Mouse (Mus musculus): ENCODE measurements around the gene Aff4.

Aff4 gene

GRCm38 (mm10) chr11:53428716-53429057 lies 78.1 kb downstream of the Aff4 start:
- no peak for DNase-seq (ENCODE audit: low read depth, low spot score)

GRCm38 (mm10) chr11:53429182-53429581 lies 78.5 kb downstream of the Aff4 start:
- DNase-seq (ENCODE audit: low read depth, low spot score), result peak; percentile 42

- no peak for DNase-seq (ENCODE audit: low read depth, low spot score)
These were observed 79.7 kb downstream of the Aff4 start for GRCm38 (mm10) chr11:53430300-53430669.

GRCm38 (mm10) chr11:53430670-53431346 lies 80.2 kb downstream of the Aff4 start, which contains the start of the genes Uqcrq and Gdf9:
TSS of gene Uqcrq (minus strand) at chr11:53430831.
TSS of gene Gdf9 (plus strand) at chr11:53431023.
- peak; percentile 100 for DNase-seq (ENCODE audit: low read depth, low spot score)

DNA sequence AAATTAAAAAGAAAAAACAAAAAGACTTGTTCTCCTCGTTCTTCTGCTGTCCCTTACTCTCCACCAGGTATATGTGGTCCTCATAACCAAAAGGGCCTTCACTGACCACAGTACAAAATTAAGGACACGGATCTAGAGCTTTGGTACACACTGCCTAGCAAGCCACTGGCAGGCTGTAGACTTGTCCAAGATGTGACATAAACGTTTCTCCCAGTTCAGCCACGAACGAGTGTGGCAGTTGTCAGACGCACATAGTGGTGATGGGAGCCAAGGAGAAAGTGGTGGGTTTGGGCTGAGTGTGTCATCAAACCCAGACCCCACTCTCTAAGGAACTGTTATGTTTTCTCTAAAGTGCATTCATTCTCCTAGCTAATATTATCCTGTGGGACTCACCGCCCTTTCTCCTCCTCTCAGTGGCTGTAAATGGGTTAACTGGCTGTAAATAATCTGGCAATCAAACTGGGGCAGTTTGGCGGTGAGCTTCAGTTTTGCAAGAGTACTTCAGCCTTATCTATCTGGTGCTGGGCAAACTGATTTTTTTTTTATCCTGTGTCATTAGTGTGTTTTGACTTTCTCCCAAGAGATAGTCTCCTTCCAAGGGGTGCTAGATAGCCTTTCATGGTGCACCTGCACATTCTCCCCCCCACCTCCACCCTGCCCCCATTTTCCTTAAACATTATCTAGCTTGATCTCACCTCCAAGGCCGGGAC lies 80.9 kb downstream of the Aff4 start:
- no peak for DNase-seq (ENCODE audit: low read depth, low spot score)

DNA sequence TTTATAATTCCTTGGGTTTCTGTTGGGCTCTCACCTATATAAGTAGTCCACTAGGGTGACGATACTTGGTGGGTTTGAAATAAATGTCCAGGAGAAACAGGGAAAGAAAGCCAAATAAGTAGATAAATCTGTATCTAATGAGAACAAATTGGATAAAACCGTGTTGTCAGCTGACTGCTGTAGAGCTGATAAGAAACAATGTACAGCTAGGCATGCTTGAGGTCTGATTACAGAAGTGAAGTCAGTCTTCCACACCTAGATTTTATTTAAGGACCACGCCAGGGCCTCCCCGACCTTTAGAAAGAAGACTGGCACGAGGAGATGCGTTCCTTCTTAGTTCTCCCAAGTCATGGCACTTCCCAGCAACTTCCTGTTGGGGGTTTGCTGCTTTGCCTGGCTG lies 82.4 kb downstream of the Aff4 start:
- DNase-seq (ENCODE audit: low read depth, low spot score), result no peak

DNA sequence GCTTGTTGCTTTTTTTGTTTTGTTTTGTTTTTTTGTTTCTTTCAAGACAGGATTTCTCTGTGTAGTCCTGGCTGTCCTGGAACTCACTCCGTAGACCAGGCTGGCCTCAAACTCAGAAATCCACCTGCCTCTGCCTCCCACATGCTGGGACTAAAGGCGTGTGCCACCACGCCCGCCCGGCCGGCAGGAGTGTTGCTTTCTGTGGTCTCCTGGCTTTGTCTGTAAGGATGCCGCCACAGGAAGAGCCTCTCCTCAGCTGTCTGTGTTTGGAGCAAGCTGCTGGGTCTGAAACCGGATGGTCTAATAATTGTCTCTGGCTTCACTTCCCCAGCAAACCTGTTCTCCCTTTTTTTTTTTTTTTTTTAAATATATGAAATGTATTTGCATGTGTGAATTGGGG lies 84.9 kb downstream of the Aff4 start:
- DNase-seq (ENCODE audit: low read depth, low spot score), result peak; percentile 51

- no peak for DNase-seq (ENCODE audit: low read depth, low spot score)
These were observed 85.7 kb downstream of the Aff4 start for GRCm38 (mm10) chr11:53436338-53436737.

- no peak for DNase-seq (ENCODE audit: low read depth, low spot score)
These were observed 91.3 kb downstream of the Aff4 start for GRCm38 (mm10) chr11:53441921-53442320.

DNA sequence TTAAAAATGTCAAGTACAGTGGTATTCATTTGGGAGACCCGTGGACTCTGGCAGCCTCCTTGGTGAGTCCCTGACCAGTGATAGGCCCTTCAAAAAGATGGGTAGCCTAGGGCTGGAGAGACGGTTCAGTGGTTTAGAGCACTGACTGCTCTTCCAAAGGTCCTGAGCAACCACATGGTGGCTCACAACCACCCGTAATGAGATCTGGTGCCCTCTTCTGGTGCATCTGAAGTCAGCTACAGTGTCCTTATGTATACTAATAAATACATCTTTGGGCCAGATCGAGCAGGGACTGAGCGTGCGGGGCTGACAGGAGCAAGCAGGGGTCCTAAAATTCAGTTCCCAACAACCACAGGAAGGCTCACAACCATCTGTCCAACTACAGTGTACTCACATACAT lies 93.2 kb downstream of the Aff4 start:
- DNase-seq (ENCODE audit: low read depth, low spot score), result peak; percentile 64

DNA sequence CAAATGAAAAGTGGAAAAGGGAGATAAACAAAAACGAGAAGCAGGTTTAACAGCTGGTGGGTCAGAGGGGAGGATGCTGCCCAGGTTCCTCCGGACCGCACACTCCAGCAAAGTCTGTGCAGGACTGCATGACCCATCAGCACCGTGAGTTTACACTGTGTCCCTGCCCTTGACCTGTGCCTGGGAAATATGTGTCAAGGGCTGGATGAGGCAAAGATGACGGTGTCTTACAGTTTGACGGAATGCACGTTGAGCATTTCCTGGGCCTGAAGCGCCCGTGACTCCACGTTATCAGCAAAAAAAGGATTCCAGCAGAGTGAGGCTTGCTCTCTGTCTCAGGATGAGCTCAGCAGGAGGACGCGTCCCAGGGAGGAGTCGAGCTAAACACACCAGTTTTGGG lies 94.9 kb downstream of the Aff4 start:
- no peak for DNase-seq (ENCODE audit: low read depth, low spot score)

- DNase-seq (ENCODE audit: low read depth, low spot score), result no peak
These were observed 95.5 kb downstream of the Aff4 start for GRCm38 (mm10) chr11:53446183-53446582.

DNA sequence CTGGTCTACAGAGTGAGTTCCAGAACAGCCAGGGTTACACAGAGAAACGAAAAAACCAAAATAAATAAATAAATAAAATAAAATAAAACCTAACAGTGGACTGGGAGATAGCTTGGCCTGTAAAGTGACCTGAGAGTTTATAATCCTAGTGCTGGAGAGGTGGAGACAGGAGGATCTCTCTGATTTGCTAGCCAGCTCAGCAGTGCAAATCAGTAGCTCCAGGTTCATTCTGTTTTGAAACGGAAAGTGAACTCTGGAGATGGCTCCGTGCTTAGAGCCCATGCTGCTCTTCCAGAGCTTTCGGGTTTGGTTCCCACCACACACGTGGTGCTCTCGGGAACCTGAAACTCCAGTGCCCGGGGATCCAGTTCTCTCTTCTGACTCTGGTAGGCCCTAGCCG lies 97.4 kb downstream of the Aff4 start:
- no peak for DNase-seq (ENCODE audit: low read depth, low spot score)

- DNase-seq (ENCODE audit: low read depth, low spot score), result no peak
These were observed 97.9 kb downstream of the Aff4 start for GRCm38 (mm10) chr11:53448529-53448928.

GRCm38 (mm10) chr11:53450070-53450705 lies 99.6 kb downstream of the Aff4 start:
- no peak for DNase-seq (ENCODE audit: low read depth, low spot score)

GRCm38 (mm10) chr11:53451361-53451760 lies 100.7 kb downstream of the Aff4 start:
- no peak for DNase-seq (ENCODE audit: low read depth, low spot score)

DNA sequence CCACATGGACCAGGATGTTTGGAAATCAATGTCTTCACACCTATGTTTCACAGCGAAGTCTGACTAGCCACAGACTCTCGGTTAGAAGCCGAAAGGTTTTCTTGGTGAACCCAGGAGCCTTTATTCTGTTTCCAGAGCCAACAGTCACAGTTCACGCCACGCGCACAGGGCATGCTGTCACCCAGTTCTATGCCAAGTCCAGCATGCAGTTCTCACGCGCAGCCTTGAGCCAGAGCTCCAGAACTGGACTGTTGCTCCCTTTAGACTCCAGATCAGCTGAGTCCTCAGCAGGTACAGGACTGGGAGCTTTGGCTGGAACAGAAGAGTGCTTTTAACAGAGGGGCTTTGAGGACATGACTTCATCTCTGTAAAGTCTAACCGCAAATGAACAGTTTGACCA lies 101.8 kb downstream of the Aff4 start:
- DNase-seq (ENCODE audit: low read depth, low spot score), result no peak

DNA sequence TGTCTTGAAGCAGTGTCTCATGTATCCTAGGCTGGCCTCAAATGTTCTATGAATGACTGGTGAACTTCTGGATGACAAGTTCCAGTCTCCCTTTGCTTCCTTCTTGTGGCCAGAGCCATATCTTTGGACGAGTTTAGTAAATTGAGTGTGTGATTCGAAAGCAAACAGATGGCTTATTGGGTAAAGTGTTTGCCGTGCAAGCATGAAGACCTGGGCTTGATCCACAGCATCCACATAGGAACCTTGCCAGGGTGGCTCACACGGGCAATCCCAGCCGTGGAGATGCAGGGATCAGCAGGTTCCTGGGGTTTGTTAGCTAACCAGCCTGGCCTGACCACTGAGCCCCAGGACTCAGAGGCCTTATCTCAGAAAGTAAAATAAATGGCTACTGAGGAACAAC lies 102.4 kb downstream of the Aff4 start:
- DNase-seq (ENCODE audit: low read depth, low spot score), result no peak

GRCm38 (mm10) chr11:53456474-53457371 lies 106.1 kb downstream of the Aff4 start, which contains the start of the genes Gm10447 and Shroom1:
TSS of gene Gm10447 (minus strand) at chr11:53457110.
TSS of gene Shroom1 (plus strand) at chr11:53457205.
- peak; percentile 79 for DNase-seq (ENCODE audit: low read depth, low spot score)

- peak; percentile 48 for DNase-seq (ENCODE audit: low read depth, low spot score)
These were observed 106.8 kb downstream of the Aff4 start for GRCm38 (mm10) chr11:53457372-53457954.

DNA sequence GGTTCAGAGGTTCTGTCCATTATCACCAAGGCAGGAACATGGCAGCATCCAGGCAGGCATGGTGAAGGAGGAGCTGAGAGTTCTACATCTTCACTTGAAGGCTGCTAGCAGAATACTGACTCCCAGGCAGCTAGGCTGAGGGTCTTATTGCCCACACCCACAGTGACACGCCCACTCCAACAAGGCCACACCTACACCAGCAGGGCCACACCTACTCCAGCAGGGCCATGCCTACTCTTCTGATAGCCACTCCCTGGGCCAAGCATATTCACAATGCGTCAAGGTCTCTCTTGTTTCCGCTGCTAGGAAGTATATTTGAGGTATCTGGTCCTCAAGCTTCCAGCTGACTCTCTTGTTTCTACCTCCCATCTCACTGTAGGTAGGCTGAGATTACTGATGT lies 108.4 kb downstream of the Aff4 start:
- DNase-seq (ENCODE audit: low read depth, low spot score), result peak; percentile 71
